Mouse (Mus musculus) liver, embryonic 11.5 days (tissue): ENCODE measurements around the gene Racgap1. TPM values are rescaled to one million over a fixed set of nuclear protein-coding genes. Genes with fewer than 3 reads are reported as not detected.

ENCODE experiments used
- ATAC-seq: fragments of 200-750 bp; cut with Nextera tagmentation; replicated peaks from 2 replicates; pipeline ENCODE4 v1.8.0; 2017; ENCODE audit warnings: moderate number of reproducible peaks, mild to moderate bottlenecking, moderate TSS enrichment, moderate library complexity; ENCODE audit not compliant: low FRiP score
- DNase-seq: peaks from one replicate; pipeline ENCODE4 v3.0.0-alpha.2; 2017; ENCODE audit warnings: low spot score
- H3K27ac ChIP-seq: fragments of 300-500 bp; sonication (generic); 2 replicates; pipeline ENCODE4 v1.5.1; 2014; ENCODE audit warnings: mild to moderate bottlenecking, low read depth, low read length, control low read depth
- H3K27me3 ChIP-seq: fragments of 300-500 bp; sonication (generic); replicated peaks from 2 replicates; pipeline ENCODE4 v1.6.1; 2014; ENCODE audit warnings: low read length, mixed read lengths; ENCODE audit not compliant: control insufficient read depth, insufficient read depth
- H3K36me3 ChIP-seq: fragments of 300-500 bp; sonication (generic); 2 replicates; pipeline ENCODE4 v1.6.1; 2014; ENCODE audit warnings: mild to moderate bottlenecking, low read length, moderate library complexity, mixed read lengths; ENCODE audit not compliant: control insufficient read depth, insufficient read depth
- H3K4me1 ChIP-seq: fragments of 300-500 bp; sonication (generic); replicated peaks from 2 replicates; pipeline ENCODE4 v1.6.1; 2014; ENCODE audit warnings: low read length, mixed read lengths; ENCODE audit not compliant: control insufficient read depth, insufficient read depth
- H3K4me2 ChIP-seq: fragments of 300-500 bp; sonication (generic); 2 replicates; pipeline ENCODE4 v1.6.1; 2014; ENCODE audit warnings: mild to moderate bottlenecking, control low read depth, moderate library complexity
- H3K4me3 ChIP-seq: fragments of 300-500 bp; sonication (generic); 2 replicates; pipeline ENCODE4 v1.5.1; 2014; ENCODE audit warnings: low read depth, low read length, control low read depth
- H3K9ac ChIP-seq: fragments of 300-500 bp; sonication (generic); 2 replicates; pipeline ENCODE4 v1.6.1; 2014; ENCODE audit warnings: low read depth, low read length, control low read depth
- H3K9me3 ChIP-seq: fragments of 300-500 bp; sonication (generic); 2 replicates; pipeline ENCODE4 v1.6.1; 2016; ENCODE audit warnings: low read length, inconsistent platforms, mixed read lengths; ENCODE audit not compliant: control insufficient read depth
- WGBS: fragments of 180-500 bp; shearing (Covaris S2); extraction: QIAGEN DNeasy Blood & Tissue Kit; methylation state at CpG from one replicate; pipeline ENCODE4 v1.1.7; 2014; 5-methylcytosine and 5-hydroxymethylcytosine counted together
- polyA plus RNA-seq: library from polyadenylated mRNA; unstranded; fragments of >200 nt; fragmentation: Nextera tagmentation; extraction: Ambion mirVana; gene quantifications from 2 replicates; pipeline ENCODE4 v1.2.1, GENCODE M21; 2014

Gene Racgap1
- polyA plus RNA-seq, 1 experiment from 2014 or later = 91.2 TPM

DNA sequence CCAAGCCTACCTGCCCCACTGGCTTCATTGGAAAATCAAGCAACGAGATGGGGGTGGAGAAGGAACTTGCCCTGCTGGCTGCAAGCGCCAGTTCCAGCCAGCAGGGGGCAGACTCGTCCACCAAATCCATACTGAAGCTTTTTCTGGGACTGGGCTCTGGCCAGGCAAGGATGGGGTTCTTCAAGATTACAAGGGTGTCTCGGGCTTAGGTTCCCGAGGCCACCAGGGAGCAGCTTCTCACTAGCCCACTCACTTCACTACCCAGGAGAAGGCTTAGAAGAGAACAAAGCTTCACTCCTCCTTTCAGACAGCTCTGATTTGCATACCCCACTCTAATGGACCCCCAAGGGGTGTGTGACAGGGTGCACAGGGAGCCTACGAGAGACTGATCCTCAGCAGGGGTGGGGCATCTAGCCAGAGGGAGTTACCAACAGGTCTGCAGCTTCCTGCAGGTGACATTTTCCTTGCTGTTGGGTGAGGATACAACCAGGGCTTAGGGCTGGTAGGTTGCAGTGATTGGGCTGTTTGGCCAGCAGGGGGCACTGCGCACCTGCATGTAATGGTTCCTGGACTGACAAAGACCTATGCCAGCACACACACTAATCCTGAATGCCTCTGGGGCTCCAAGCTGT, 55.3 kb downstream of the Racgap1 start:
- DNase-seq (peak; percentile 81), ATAC-seq (peak; percentile 77)
- Histone ChIP-seq H3K27ac (no peak overlapping the region), H3K4me2 (no peak overlapping the region), H3K4me1 (0 out of 2 replicates have a peak, but pooled peaks cover 2% of the 10 kb centered on the region), H3K36me3 (no peaks in the 10 kb centered on the region), H3K9me3 (no peaks in the 10 kb centered on the region), H3K4me3 (no peak overlapping the region), H3K9ac (no peak overlapping the region), H3K27me3 (peaks cover 84% of the 10 kb centered on the region)
- WGBS = 2% methylated on average over 7 of the region's 7 CpGs

DNA sequence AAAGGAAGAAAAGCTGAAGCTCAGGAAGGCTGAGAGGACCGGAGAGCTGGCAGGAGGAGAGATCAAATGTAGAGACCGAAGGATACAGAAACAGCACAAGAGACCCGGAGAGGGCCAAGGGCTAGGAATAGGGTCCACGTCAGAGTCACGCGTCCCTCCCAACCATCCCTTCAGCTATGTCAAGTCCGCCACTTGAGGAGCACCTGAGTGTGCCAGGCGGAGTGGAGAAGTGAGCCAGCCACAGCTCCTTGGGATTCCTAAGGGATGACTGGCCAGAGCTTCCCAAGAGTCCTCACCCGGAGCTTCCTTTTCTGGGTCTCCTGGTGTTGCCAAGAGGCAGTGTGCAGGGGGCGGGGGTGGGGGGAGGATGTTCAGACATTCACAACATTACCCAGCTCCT, 56.5 kb downstream of the Racgap1 start:
- Histone ChIP-seq H3K27me3 (peaks cover 84% of the 10 kb centered on the region), H3K4me1 (peaks cover 2% of the 10 kb centered on the region; the same call in 1 of the 2 replicates), H3K27ac (no peak overlapping the region), H3K4me3 (no peak overlapping the region), H3K36me3 (no peaks in the 10 kb centered on the region), H3K9me3 (no peaks in the 10 kb centered on the region), H3K9ac (no peak overlapping the region), H3K4me2 (no peak overlapping the region)
- ATAC-seq (no peak), DNase-seq (no peak)
- WGBS = 72% methylated on average over 10 of the region's 10 CpGs

DNA sequence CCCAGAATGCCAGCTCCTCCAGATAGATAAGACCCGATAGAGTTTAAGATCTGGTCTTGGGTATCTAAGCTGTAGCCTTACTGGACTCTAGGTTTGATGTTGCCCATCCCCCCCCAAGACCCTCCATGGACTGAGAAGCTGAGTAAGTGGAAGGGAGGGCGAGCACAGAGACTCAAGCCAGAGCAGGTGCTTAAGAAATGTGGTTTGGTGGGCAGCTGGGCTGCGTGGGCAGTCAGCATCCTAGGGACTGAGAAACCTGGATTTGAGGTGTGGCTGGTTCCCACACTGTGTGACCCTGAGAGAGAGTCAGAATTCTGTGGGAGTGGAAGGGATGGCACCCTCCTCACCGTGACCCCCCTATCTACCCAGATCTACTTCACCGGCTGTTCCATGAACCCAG, 58.6 kb downstream of the Racgap1 start:
- H3K9me3 ChIP-seq = no peaks in the 10 kb centered on the region
- H3K27me3 ChIP-seq = peaks cover 90% of the 10 kb centered on the region
- H3K4me3 ChIP-seq = no peak overlapping the region
- no peak overlapping the region for H3K9ac ChIP-seq
- WGBS = 74% methylated on average over 5 of the region's 5 CpGs
- H3K4me1 ChIP-seq = no peaks in the 10 kb centered on the region; the same call in 1 of the 2 replicates
- DNase-seq (no peak), ATAC-seq (no peak)
- H3K36me3 ChIP-seq = no peaks in the 10 kb centered on the region
- no peak overlapping the region for H3K4me2 ChIP-seq
- H3K27ac ChIP-seq = no peak overlapping the region

DNA sequence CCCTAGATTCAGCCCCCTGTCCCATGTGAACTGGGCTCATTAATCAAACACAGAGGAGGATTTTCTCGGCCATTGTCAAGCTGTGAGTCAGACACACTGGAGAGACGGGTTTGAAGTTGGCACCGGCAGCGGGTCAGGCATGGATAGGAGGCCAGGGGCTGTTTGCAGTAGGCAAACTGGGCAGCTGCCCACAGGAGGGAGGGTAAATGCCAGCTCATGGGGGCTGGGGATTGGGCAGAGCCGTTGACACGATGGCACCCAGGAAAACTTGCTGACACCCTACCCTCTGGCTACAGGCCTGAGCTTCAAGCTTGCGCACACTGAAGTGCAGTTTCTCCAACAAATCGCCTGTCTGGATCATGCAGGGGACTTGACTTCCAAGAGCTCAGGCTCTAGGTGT, 59.3 kb downstream of the Racgap1 start:
- Histone ChIP-seq H3K4me1 (no peaks in the 10 kb centered on the region; the same call in 1 of the 2 replicates), H3K9ac (no peak overlapping the region), H3K9me3 (no peaks in the 10 kb centered on the region), H3K36me3 (no peaks in the 10 kb centered on the region), H3K4me3 (no peak overlapping the region), H3K27me3 (peaks cover 90% of the 10 kb centered on the region), H3K4me2 (no peak overlapping the region), H3K27ac (no peak overlapping the region)
- ATAC-seq (no peak), DNase-seq (no peak)
- 76% methylated on average over 8 of the region's 8 CpGs for WGBS

DNA sequence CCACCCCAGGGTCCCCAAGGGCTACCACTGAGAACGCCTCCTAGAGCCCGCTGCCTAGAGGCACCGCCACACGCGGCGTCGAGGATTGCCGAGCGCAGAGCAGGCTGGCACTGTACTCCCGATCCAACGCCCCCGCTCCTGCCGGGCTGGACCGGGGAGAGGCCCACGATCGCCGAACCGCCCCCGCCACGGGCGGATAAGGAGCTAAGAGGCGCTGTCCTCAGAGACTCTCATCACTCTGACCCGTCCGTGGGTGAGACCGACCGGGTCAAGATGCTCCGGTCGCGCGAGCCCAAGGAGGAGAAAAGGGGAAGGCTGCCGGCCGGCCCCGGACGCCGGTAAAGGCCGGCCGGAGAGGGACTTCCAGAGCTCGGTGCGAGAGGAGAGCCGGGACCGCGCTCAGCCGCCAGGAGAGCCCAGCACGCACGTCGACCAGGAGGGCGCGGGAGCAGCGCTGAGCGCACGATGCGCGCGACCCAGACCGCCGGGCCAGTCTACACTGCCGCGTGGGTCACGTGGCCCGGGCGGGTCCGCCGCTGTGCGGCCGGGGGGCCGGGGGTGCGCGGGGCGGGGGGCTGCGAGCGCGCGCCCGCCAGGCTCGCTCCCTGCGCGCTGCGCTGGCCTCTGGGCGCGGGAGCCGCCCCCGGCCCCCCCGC, 60.9 kb downstream of the Racgap1 start, which contains the start of gene Aqp5:
TSS of gene Aqp5 (plus strand) at position 354 of the 656 bp plus-strand sequence.
- no peak within 1 kb of the TSS for H3K9ac ChIP-seq

DNA sequence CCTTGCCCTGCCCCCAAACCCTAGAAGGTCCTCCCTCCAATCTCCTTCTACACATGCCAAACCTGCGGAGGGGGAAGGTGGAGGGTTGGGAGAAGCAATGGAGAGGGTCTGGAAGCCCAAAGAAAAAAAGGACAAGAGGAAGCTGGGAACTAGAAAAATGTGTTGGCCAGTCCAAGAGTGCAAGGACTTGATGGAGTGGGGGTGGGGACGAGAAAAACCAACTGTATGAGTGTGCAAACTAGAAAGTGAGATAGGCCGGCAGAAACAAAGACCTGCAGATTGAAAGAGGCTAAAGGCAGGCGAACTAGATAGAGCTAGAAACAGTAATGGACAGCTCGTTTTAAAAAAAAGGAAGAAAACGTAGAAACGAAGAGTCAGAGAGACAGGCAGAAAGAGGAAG, 61.8 kb downstream of the Racgap1 start:
- ATAC-seq = no peak
- H3K4me2 ChIP-seq = no peak overlapping the region
- H3K36me3 ChIP-seq = no peaks in the 10 kb centered on the region
- H3K9me3 ChIP-seq = no peaks in the 10 kb centered on the region
- DNase-seq = no peak
- no peak overlapping the region for H3K27ac ChIP-seq
- H3K27me3 ChIP-seq = peaks cover 100% of the 10 kb centered on the region
- H3K4me1 ChIP-seq = no peaks in the 10 kb centered on the region; the same call in 1 of the 2 replicates
- H3K9ac ChIP-seq = no peak overlapping the region
- WGBS = 14% methylated on average over 7 of the region's 7 CpGs
- H3K4me3 ChIP-seq = no peak overlapping the region

More for the DNA sequence above, 60.9 kb downstream of the Racgap1 start, which contains the start of gene Aqp5:
- peak within 1 kb of the TSS; percentile 43 for H3K4me3 ChIP-seq
- H3K9me3 ChIP-seq = no peaks in the 10 kb centered on the region
- H3K4me2 ChIP-seq = peak within 1 kb of the TSS; percentile 56
- WGBS = 3% methylated on average over 51 of the region's 83 CpGs
- no peaks in the 10 kb centered on the region for H3K36me3 ChIP-seq
- DNase-seq (no peak), ATAC-seq (no peak)
- H3K27ac ChIP-seq = no peak within 1 kb of the TSS
- H3K4me1 ChIP-seq = no peaks in the 10 kb centered on the region; the same call in 1 of the 2 replicates
- H3K27me3 ChIP-seq = peaks cover 99% of the 10 kb centered on the region

DNA sequence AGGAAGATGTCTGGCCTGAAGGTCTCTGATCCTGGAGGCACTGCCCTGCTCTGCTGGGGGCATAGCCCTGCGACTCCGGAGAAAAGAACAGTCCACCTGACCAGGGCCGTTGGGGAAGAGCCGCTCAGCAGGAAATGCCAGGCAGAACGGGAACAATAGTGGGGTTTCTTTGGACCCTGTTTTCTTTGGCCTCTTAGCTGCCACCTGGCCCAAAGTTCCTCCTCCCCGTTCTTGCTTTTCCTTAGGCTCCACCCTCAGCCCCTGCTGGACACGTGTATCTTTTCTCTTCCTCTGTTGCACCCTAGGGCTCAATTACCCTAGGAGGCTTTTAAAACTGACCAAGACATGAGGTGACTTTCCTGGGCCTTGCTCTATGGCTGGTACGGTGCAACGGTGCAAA, 62.2 kb downstream of the Racgap1 start:
- ATAC-seq = no peak
- H3K9me3 ChIP-seq = no peaks in the 10 kb centered on the region
- no peak overlapping the region for H3K4me3 ChIP-seq
- DNase-seq = no peak
- no peaks in the 10 kb centered on the region; the same call in 1 of the 2 replicates for H3K4me1 ChIP-seq
- no peak overlapping the region for H3K27ac ChIP-seq
- H3K27me3 ChIP-seq = peaks cover 100% of the 10 kb centered on the region
- H3K9ac ChIP-seq = no peak overlapping the region
- H3K4me2 ChIP-seq = no peak overlapping the region
- 7% methylated on average over 9 of the region's 9 CpGs for WGBS
- H3K36me3 ChIP-seq = no peaks in the 10 kb centered on the region

DNA sequence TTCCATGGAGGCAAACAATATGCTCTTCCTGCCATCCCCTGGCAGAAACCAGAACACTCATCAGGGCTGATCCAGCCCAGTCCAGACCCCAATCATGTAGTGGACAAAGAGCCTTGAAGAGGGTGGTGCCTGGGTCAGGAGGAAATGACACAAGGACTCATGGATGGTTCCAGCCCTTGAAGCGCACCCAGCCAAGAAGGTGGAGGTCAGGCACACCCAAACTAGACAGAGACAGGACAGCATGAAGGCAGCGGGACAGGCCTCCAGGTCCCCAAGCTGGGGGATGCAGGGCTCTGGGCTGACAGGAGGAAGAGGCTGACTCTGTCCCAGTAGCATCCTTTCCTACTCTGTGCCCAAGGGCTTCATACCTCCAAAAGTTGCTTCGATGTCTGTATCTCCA, 64.9 kb downstream of the Racgap1 start:
- Histone ChIP-seq H3K9me3 (no peaks in the 10 kb centered on the region), H3K27ac (no peak overlapping the region), H3K4me2 (no peak overlapping the region), H3K36me3 (no peaks in the 10 kb centered on the region), H3K4me1 (peaks cover 5% of the 10 kb centered on the region), H3K9ac (no peak overlapping the region), H3K27me3 (peaks cover 97% of the 10 kb centered on the region), H3K4me3 (no peak overlapping the region)
- WGBS = 80% methylated on average over 3 of the region's 3 CpGs
- no peak for ATAC-seq
- no peak for DNase-seq

DNA sequence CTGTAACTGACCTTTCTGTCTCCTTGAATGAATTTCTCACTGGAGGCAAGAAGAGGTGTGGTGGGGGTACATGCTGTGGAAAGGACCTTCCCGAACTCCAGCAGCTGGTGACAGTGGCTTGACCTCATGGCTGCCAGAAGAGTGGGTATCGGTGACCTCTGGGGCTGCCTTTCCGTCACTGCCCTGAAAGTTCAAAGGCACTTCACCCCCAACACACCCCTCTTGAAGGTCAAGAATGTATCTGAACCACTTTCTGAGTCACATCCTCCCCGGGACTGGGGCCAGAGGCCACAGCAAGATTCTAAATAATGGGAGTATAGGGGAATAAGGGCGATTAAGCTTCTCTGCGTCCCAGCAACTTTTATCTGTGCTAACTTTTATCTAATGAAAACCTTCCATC, 65.7 kb downstream of the Racgap1 start:
- ATAC-seq = no peak
- 47% methylated on average over 6 of the region's 6 CpGs for WGBS
- H3K36me3 ChIP-seq = no peaks in the 10 kb centered on the region

More for the DNA sequence above, 65.7 kb downstream of the Racgap1 start:
- peaks cover 5% of the 10 kb centered on the region for H3K4me1 ChIP-seq
- peaks cover 97% of the 10 kb centered on the region for H3K27me3 ChIP-seq
- no peak overlapping the region for H3K4me2 ChIP-seq
- no peak overlapping the region for H3K27ac ChIP-seq
- DNase-seq = no peak
- H3K9me3 ChIP-seq = no peaks in the 10 kb centered on the region
- no peak overlapping the region for H3K9ac ChIP-seq
- no peak overlapping the region for H3K4me3 ChIP-seq
